Mouse (Mus musculus) ovary, adult 10 weeks (tissue): Measurements from ENCODE around the gene Tspan11. TPM values are rescaled to one million over a fixed set of nuclear protein-coding genes. Genes with fewer than 3 reads are reported as not detected.

Source experiments
- polyA plus RNA-seq: library from polyadenylated mRNA; stranded (reverse); fragments of 350-450 nt; fragmentation: Illumina TruSeq; extraction: RNeasy Lipid Tissue Mini Kit (QIAGEN cat#74804); gene quantifications from one replicate; pipeline ENCODE4 v1.2.3, GENCODE M21; 2014

Tspan11 gene
- polyA plus RNA-seq = 0.20 TPM

GRCm38 (mm10) chr6:127887511-127888421 is at the start of gene Tspan11:
Gene Tspan11, plus strand, starts transcription at chr6:127887589.

Other genes with a start within 250 kb of the Tspan11 start
- gene Prmt8, start 118.1 kb upstream of the Tspan11 start, polyA plus RNA-seq = not detected